Mouse (Mus musculus): ENCODE measurements at regions not wholly inside any gene's neighbourhood (a gene's known extent, or its start where the extent isn't known, plus 50 kb on each side); places are given as distances from the start of the nearest gene placed in this dataset.

- no peak for DNase-seq (ENCODE audit: low read depth, low spot score)
Measured at GRCm38 (mm10) chr2:81251321-81251720, 634.3 kb downstream of the Nup35 start.

- no peak for DNase-seq (ENCODE audit: low read depth, low spot score)
Measured at GRCm38 (mm10) chr2:81262056-81262765, 645.2 kb downstream of the Nup35 start.

GRCm38 (mm10) chr2:81269245-81269880, 652.3 kb downstream of the Nup35 start:
- DNase-seq (ENCODE audit: low read depth, low spot score), result no peak

- DNase-seq (ENCODE audit: low read depth, low spot score), result no peak
Measured at GRCm38 (mm10) chr2:81270914-81271313, 653.9 kb downstream of the Nup35 start.

- no peak for DNase-seq (ENCODE audit: low read depth, low spot score)
Measured at GRCm38 (mm10) chr2:81272536-81272935, 655.5 kb downstream of the Nup35 start.

GRCm38 (mm10) chr2:81287414-81287813, 670.4 kb downstream of the Nup35 start:
- DNase-seq (ENCODE audit: low read depth, low spot score), result no peak

- DNase-seq (ENCODE audit: low read depth, low spot score), result peak; percentile 14
Measured at GRCm38 (mm10) chr2:81328648-81329047, 711.6 kb downstream of the Nup35 start.

GRCm38 (mm10) chr2:81336982-81337381, 716.0 kb upstream of the Zfp804a start:
- no peak for DNase-seq (ENCODE audit: low read depth, low spot score)

GRCm38 (mm10) chr2:81340417-81340816, 712.6 kb upstream of the Zfp804a start:
- DNase-seq (ENCODE audit: low read depth, low spot score), result no peak
